Mouse (Mus musculus): ENCODE measurements around the gene Med13. TPM values are rescaled to one million over a fixed set of nuclear protein-coding genes. Genes with fewer than 3 reads are reported as not detected.

The Med13 gene
- 2.2 and 3.4 TPM in 2 replicates for polyA plus RNA-seq (2012; rRNA removed)

GRCm38 (mm10) chr11:86356854-86357788 lies at the start of gene Med13:
Gene Med13 (minus strand): TSS chr11:86357602.

GRCm38 (mm10) chr11:86257460-86258076 lies 99.8 kb downstream of the Med13 start, which contains the start of gene Ints2:
Gene Ints2 (minus strand): TSS chr11:86257575.

Other genes starting within 250 kb of the Med13 start
- 0.01 and 0.03 TPM in 2 replicates for gene Brip1, start 156.4 kb downstream of the Med13 start, polyA plus RNA-seq (2012; rRNA removed)
- 1.4 and 1.6 TPM in 2 replicates for gene Ints2, start 100.0 kb downstream of the Med13 start, polyA plus RNA-seq (2012; rRNA removed)
- 1.0 TPM in 2 replicates for gene Rnft1, start 127.1 kb upstream of the Med13 start, polyA plus RNA-seq (2012; rRNA removed)
- gene Rps6kb1, start 187.2 kb upstream of the Med13 start, polyA plus RNA-seq (2012; rRNA removed): 1.1 and 2.6 TPM in 2 replicates
- 0.40 and 0.71 TPM in 2 replicates for gene Tubd1, start 187.4 kb upstream of the Med13 start, polyA plus RNA-seq (2012; rRNA removed)